Mouse (Mus musculus): ENCODE results near the gene Nlgn2.

GRCm38 (mm10) chr11:69877878-69878277 is 40.3 kb upstream of the Nlgn2 start, which contains the start of gene Tmem95:
- TF ChIP-seq EP300 (optimal IDR thresholded peaks at IDR 0.05): no peak
- no peak for TF ChIP-seq CTCF (IDR thresholded peaks at IDR 0.05; ENCODE audit: low read depth)
